Mouse (Mus musculus) liver, adult 2 months (tissue): ENCODE measurements at regions not wholly inside any gene's neighbourhood (a gene's known extent, or its start where the extent isn't known, plus 50 kb on each side); places are given as distances from the start of the nearest gene placed in this dataset.

Experiments
- DNase-seq: peaks from one replicate; pipeline ENCODE4 v3.0.0-alpha.2; 2011; ENCODE audit warnings: low read depth, low spot score; ENCODE audit errors: extremely low read depth
- H3K27ac ChIP-seq: fragments of 200-500 bp; replicated peaks from 2 replicates; pipeline ENCODE4 v1.5.1; 2012; ENCODE audit warnings: low read depth, mild to moderate bottlenecking, control low read depth, inconsistent platforms, low read length; ENCODE audit not compliant: insufficient read depth
- H3K27me3 ChIP-seq: fragments of 200-500 bp; 2 replicates; pipeline ENCODE4 v1.6.1; 2012; ENCODE audit warnings: mild to moderate bottlenecking, moderate library complexity, low read length, inconsistent platforms; ENCODE audit not compliant: control insufficient read depth, insufficient read depth
- H3K36me3 ChIP-seq: fragments of 200-500 bp; 2 replicates; pipeline ENCODE4 v1.6.1; 2012; ENCODE audit warnings: low read length, inconsistent platforms; ENCODE audit not compliant: control insufficient read depth, insufficient read depth
- H3K4me1 ChIP-seq: fragments of 200-500 bp; 2 replicates; pipeline ENCODE4 v1.6.1; 2011; ENCODE audit warnings: low read length; ENCODE audit not compliant: control insufficient read depth, insufficient read depth
- H3K4me3 ChIP-seq: fragments of 200-500 bp; 2 replicates; pipeline ENCODE4 v1.5.1; 2011; ENCODE audit warnings: low read depth, mild to moderate bottlenecking, control low read depth, low read length, moderate library complexity; ENCODE audit not compliant: insufficient read depth
- H3K79me2 ChIP-seq: fragments of 200-500 bp; 2 replicates; pipeline ENCODE4 v1.6.1; 2012; ENCODE audit warnings: inconsistent platforms, mild to moderate bottlenecking, low read length, moderate library complexity; ENCODE audit not compliant: control insufficient read depth, insufficient read depth
- H3K9ac ChIP-seq: fragments of 200-500 bp; 2 replicates; pipeline ENCODE4 v1.6.1; 2012; ENCODE audit warnings: low read depth, mild to moderate bottlenecking, control low read depth, inconsistent platforms, low read length
- CTCF ChIP-seq: fragments of 200-500 bp; IDR thresholded peaks from 2 replicates; pipeline ENCODE4 v1.5.1; 2011; ENCODE audit warnings: low read depth, low read length, control low read depth
- POLR2A ChIP-seq: fragments of 200-500 bp; IDR thresholded peaks from 2 replicates; pipeline ENCODE4 v1.6.1; 2011; ENCODE audit warnings: low read length, control low read depth; ENCODE audit not compliant: insufficient read depth; ENCODE audit errors: extremely low read depth
- WGBS: fragments of 180-500 bp; shearing (Covaris S2); methylation state at CpG from one replicate; pipeline ENCODE4 v1.1.7; 2018; 5-methylcytosine and 5-hydroxymethylcytosine counted together

DNA sequence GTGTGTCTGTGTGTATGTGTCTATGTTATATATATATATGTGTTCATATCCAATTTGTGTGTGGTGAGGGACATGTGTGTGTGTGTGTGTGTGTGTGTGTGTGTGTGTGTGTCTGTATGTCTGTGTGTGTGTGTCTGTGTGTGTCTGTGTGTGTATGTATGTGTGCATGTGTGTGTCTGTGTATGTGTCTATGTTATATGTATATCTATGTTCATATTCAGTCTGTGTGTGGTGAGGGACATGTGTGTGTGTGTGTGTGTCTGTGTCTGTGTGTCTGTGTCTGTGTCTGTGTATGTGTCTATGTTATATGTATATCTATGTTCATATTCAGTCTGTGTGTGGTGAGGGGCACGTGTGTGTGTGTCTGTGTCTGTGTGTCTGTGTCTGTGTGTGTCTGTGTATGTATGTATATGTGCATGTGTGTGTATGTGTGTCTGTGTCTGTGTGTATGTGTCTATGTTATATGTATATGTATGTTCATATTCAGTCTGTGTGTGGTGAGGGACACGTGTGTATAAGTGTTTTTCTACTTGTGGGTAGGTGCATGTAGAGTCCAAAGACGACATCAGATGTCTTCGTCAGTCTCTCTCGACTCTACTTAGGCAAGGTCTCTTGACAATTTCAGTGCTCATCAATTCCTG is 370.5 kb upstream of the Slc7a11 start:
- no peak overlapping the region for H3K4me3 ChIP-seq
- H3K27ac ChIP-seq: no peak overlapping the region
- H3K79me2 ChIP-seq: no peaks in the 10 kb centered on the region
- 81% methylated on average over 5 of the region's 5 CpGs for WGBS
- TF ChIP-seq CTCF (no peak), POLR2A (no peak)
- H3K36me3 ChIP-seq: no peaks in the 10 kb centered on the region
- no peaks in the 10 kb centered on the region for H3K27me3 ChIP-seq
- no peak overlapping the region for H3K9ac ChIP-seq
- no peaks in the 10 kb centered on the region for H3K4me1 ChIP-seq
- DNase-seq: no peak

DNA sequence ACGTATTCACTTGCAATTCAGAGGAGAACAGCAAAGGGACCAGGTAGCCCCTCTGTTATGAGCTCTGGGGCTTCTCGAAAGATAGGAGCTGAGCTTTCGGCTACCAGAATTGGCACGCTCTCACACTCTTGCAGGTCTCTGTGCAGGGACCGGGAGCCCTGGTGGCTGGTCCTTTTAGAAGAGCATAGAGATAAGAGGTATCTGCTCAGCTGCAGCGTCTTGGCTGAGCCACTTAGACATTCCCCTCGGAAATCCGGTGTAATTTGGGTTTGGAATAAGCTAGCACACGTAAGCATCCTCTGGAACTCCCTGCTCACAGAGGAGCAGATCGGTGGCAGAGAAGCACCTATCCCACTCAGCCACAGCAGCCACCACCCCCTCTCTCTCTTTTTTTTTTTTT is 372.3 kb upstream of the Slc7a11 start:
- H3K4me1 ChIP-seq: no peaks in the 10 kb centered on the region
- no peaks in the 10 kb centered on the region for H3K36me3 ChIP-seq
- 72% methylated on average over 10 of the region's 10 CpGs for WGBS

DNA sequence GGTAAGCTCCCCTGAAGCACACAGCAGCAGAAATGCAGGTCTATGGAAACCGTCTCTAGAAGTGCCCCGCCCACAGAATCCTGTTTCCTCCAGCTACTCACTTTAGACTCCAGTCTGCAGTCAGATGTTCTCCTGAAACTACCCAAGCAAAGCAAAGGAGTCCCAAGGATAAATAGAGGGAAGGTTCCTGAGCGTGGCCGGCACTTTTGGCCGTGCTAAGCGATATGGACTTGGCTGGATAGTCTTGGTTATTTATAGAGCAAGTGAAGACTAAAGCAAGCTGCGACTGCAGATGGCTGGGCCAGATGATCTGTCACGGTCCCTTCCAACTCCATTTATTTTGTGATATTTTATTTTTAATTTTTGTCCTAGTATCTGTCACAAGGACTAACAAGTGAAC is 373.1 kb upstream of the Slc7a11 start:
- WGBS: 80% methylated on average over 8 of the region's 8 CpGs
- H3K4me1 ChIP-seq: no peaks in the 10 kb centered on the region
- no peak for DNase-seq
- TF ChIP-seq POLR2A (no peak), CTCF (no peak)
- H3K9ac ChIP-seq: no peak overlapping the region
- no peaks in the 10 kb centered on the region for H3K36me3 ChIP-seq
- no peaks in the 10 kb centered on the region for H3K79me2 ChIP-seq
- no peak overlapping the region for H3K27ac ChIP-seq
- no peaks in the 10 kb centered on the region for H3K27me3 ChIP-seq
- H3K4me3 ChIP-seq: no peak overlapping the region

More for the DNA sequence above, 372.3 kb upstream of the Slc7a11 start:
- no peaks in the 10 kb centered on the region for H3K27me3 ChIP-seq
- no peak for TF ChIP-seq POLR2A
- no peak for DNase-seq
- no peak overlapping the region for H3K9ac ChIP-seq
- no peak overlapping the region for H3K27ac ChIP-seq
- H3K79me2 ChIP-seq: no peaks in the 10 kb centered on the region
- H3K4me3 ChIP-seq: no peak overlapping the region

DNA sequence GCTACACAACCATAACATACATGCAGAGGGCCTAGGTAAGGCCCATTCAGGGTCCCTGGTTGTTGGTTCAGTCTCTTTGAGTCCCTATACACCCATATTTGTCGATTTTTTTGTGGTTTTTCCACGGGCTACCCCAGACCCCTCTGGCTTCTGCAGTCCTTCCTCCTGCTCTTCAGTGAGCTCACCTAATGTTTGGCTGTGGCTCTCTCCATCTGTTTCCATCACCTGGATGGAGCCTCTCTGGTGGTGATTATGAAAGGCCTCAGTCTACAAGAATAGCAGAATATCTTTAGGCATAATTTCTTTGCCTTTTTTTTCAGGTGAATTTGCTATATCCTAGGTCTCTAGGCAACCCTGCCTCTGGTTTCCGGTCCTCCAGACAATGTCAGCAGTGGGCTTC is 373.9 kb upstream of the Slc7a11 start:
- DNase-seq: no peak
- no peaks in the 10 kb centered on the region for H3K79me2 ChIP-seq
- no peaks in the 10 kb centered on the region for H3K36me3 ChIP-seq
- WGBS: 71% methylated on average over 3 of the region's 3 CpGs
- H3K4me1 ChIP-seq: no peaks in the 10 kb centered on the region
- H3K27me3 ChIP-seq: no peaks in the 10 kb centered on the region
- H3K9ac ChIP-seq: no peak overlapping the region
- no peak overlapping the region for H3K27ac ChIP-seq
- no peak overlapping the region for H3K4me3 ChIP-seq
- TF ChIP-seq CTCF (no peak), POLR2A (no peak)

DNA sequence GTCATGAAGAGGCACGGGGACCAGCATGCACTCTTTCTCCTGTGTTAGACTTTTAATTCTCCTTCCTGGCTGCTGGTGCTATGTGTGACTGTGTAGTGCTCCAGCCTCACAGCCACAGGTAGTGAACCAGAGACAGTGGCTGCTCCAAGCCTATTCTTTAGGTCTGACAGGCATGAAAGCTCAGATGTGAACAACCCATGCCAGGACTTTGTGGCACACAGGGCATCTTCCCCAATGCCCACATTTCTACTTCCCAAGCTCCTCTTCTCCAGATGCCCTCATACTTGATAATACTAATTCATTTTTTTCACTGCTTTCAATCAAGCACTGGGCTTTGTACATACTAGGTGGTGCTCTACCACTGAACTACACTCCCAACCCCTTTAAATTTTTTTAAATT is 377.4 kb upstream of the Slc7a11 start:
- Histone ChIP-seq H3K79me2 (no peaks in the 10 kb centered on the region), H3K4me1 (no peaks in the 10 kb centered on the region), H3K36me3 (no peaks in the 10 kb centered on the region), H3K4me3 (no peak overlapping the region), H3K27me3 (no peaks in the 10 kb centered on the region), H3K27ac (no peak overlapping the region), H3K9ac (no peak overlapping the region)
- no peak for DNase-seq
- 81% methylated on average over 1 of the region's 1 CpGs for WGBS
- TF ChIP-seq POLR2A (no peak), CTCF (no peak)

DNA sequence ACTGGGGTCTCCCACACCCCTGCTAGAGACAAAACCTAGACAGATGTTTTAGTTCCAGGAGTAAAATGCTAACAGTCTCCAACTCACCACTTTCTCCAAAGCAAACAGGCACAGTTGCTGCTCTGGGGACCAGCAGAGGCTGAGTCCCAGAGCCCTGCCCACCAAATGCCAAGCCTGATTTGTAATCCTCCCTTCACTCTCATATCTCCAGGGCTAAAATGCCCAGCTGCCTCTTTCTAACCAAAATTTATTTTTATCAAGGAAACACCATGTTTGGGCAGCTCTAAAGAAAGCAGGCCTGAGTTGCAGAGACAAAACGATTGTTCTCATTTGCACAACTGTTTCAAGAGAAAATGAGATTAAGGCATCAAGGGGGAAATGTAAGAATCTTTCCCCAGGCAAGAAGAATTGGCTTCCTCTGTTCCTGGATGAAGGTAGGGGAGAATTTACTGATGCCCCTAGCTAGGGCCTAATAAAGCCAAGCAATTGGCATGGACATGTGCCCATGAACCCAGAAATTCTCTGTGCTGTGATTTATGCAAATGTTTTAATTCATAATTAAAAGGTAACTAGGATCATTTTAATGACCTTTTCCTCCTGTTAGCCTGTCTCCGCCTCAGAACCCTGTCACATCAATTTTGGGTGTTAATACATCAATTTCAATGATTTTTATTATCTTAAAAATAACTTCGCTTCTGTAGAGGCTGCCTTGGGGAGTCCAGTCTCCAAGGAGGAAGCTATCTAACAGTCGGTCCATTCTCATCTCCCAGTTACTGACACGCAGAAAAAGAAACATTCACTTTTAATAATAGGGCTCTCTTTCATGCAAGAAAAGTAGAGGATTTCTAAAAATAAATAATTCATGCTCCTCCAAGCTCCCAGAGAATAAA is 382.4 kb upstream of the Slc7a11 start:
- Histone ChIP-seq H3K79me2 (no peaks in the 10 kb centered on the region), H3K27me3 (no peaks in the 10 kb centered on the region), H3K9ac (no peak overlapping the region), H3K27ac (no peak overlapping the region), H3K4me3 (no peak overlapping the region), H3K4me1 (no peaks in the 10 kb centered on the region), H3K36me3 (no peaks in the 10 kb centered on the region)
- TF ChIP-seq CTCF (no peak), POLR2A (no peak)
- WGBS: 77% methylated on average over 5 of the region's 5 CpGs
- DNase-seq: no peak
